Mouse (Mus musculus): ENCODE measurements around the gene Ccdc113. TPM values are rescaled to one million over a fixed set of nuclear protein-coding genes. Genes with fewer than 3 reads are reported as not detected.

Gene Ccdc113
- polyA plus RNA-seq (2015; fragmentation: Nextera tagmentation; extraction: Ambion mirVana), result 0.21 and 0.74 TPM in 2 replicates

- 5% methylated on average over 33 of the region's 33 CpGs for WGBS
Measured at GRCm38 (mm10) chr8:95533584-95534387, at the start of gene Ccdc113. TSS of gene Ccdc113 (plus strand) at chr8:95534085.

GRCm38 (mm10) chr8:95487800-95488697 lies 45.8 kb upstream of the Ccdc113 start:
- Histone ChIP-seq H3K4me2 (peak overlapping the region; percentile 93), H3K27me3 (no peaks in the 10 kb centered on the region), H3K9me3 (no peaks in the 10 kb centered on the region), H3K9ac (peak overlapping the region; percentile 97), H3K36me3 (peaks cover 37% of the 10 kb centered on the region), H3K4me3 (peak overlapping the region; percentile 93), H3K27ac (no peak overlapping the region), H3K4me1 (peaks cover 11% of the 10 kb centered on the region)
- peak; percentile 17; the same call in 1 of the 2 replicates for ATAC-seq (ENCODE audit: insufficient number of reproducible peaks, insufficient read depth, low FRiP score, low TSS enrichment, low read depth)
- WGBS, result under 1% methylated on average over 75 of the region's 95 CpGs

More at GRCm38 (mm10) chr8:95533584-95534387, at the start of gene Ccdc113:
- Histone ChIP-seq H3K9ac (peak within 1 kb of the TSS; percentile 62), H3K36me3 (no peaks in the 10 kb centered on the region), H3K4me2 (peak within 1 kb of the TSS; percentile 78), H3K27ac (no peak within 1 kb of the TSS), H3K4me3 (peak within 1 kb of the TSS; percentile 48), H3K9me3 (no peaks in the 10 kb centered on the region), H3K4me1 (peaks cover 8% of the 10 kb centered on the region; the same call in 1 of the 2 replicates), H3K27me3 (peaks cover 7% of the 10 kb centered on the region; the same call in 1 of the 2 replicates)
- ATAC-seq (ENCODE audit: insufficient number of reproducible peaks, insufficient read depth, low FRiP score, low TSS enrichment, low read depth), result peak; percentile 64; the same call in 1 of the 2 replicates

- under 1% methylated on average over 32 of the region's 42 CpGs for WGBS
- peak; percentile 86 for ATAC-seq (ENCODE audit: insufficient number of reproducible peaks, insufficient read depth, low FRiP score, low TSS enrichment, low read depth)
Measured at GRCm38 (mm10) chr8:95488698-95489332, 45.1 kb upstream of the Ccdc113 start.

GRCm38 (mm10) chr8:95490006-95490405 lies 43.9 kb upstream of the Ccdc113 start, which contains the start of gene Csnk2a2:
TSS of gene Csnk2a2 (minus strand) at chr8:95490039.
- whole genome bisulfite sequencing, result 86% methylated on average over 5 of the region's 5 CpGs
- Histone ChIP-seq H3K27ac (no peak within 1 kb of the TSS), H3K9me3 (no peaks in the 10 kb centered on the region), H3K4me2 (peak within 1 kb of the TSS; percentile 93), H3K9ac (peak within 1 kb of the TSS; percentile 97), H3K36me3 (peaks cover 18% of the 10 kb centered on the region), H3K4me1 (peaks cover 11% of the 10 kb centered on the region), H3K4me3 (peak within 1 kb of the TSS; percentile 93), H3K27me3 (no peaks in the 10 kb centered on the region)
- ATAC-seq (ENCODE audit: insufficient number of reproducible peaks, insufficient read depth, low FRiP score, low TSS enrichment, low read depth), result no peak

More at GRCm38 (mm10) chr8:95488698-95489332, 45.1 kb upstream of the Ccdc113 start:
- Histone ChIP-seq H3K4me3 (peak overlapping the region; percentile 93), H3K4me1 (peaks cover 11% of the 10 kb centered on the region), H3K36me3 (peaks cover 30% of the 10 kb centered on the region), H3K27me3 (no peaks in the 10 kb centered on the region), H3K9me3 (no peaks in the 10 kb centered on the region), H3K4me2 (peak overlapping the region; percentile 93), H3K27ac (no peak overlapping the region), H3K9ac (peak overlapping the region; percentile 97)

- H3K4me2 ChIP-seq, result no peak overlapping the region
- no peaks in the 10 kb centered on the region for H3K27me3 ChIP-seq
- no peaks in the 10 kb centered on the region for H3K36me3 ChIP-seq
- 68% methylated on average over 4 of the region's 4 CpGs for WGBS
- no peak overlapping the region for H3K9ac ChIP-seq
- peaks cover 9% of the 10 kb centered on the region for H3K4me1 ChIP-seq
- ATAC-seq (ENCODE audit: insufficient number of reproducible peaks, insufficient read depth, low FRiP score, low TSS enrichment, low read depth), result no peak
- no peak overlapping the region for H3K4me3 ChIP-seq
- no peaks in the 10 kb centered on the region for H3K9me3 ChIP-seq
- H3K27ac ChIP-seq, result no peak overlapping the region
Measured at GRCm38 (mm10) chr8:95492057-95492456, 41.8 kb upstream of the Ccdc113 start.

GRCm38 (mm10) chr8:95495444-95495843 lies 38.4 kb upstream of the Ccdc113 start:
- Histone ChIP-seq H3K9me3 (no peaks in the 10 kb centered on the region), H3K4me2 (no peak overlapping the region), H3K4me1 (no peaks in the 10 kb centered on the region), H3K27ac (no peak overlapping the region), H3K36me3 (no peaks in the 10 kb centered on the region), H3K27me3 (no peaks in the 10 kb centered on the region), H3K4me3 (no peak overlapping the region), H3K9ac (no peak overlapping the region)
- WGBS, result 79% methylated on average over 6 of the region's 6 CpGs
- no peak for ATAC-seq (ENCODE audit: insufficient number of reproducible peaks, insufficient read depth, low FRiP score, low TSS enrichment, low read depth)

- H3K27ac ChIP-seq, result no peak overlapping the region
- no peak overlapping the region for H3K4me2 ChIP-seq
- WGBS, result 48% methylated on average over 3 of the region's 3 CpGs
- no peak overlapping the region for H3K4me3 ChIP-seq
- ATAC-seq (ENCODE audit: insufficient number of reproducible peaks, insufficient read depth, low FRiP score, low TSS enrichment, low read depth), result no peak
- H3K4me1 ChIP-seq, result no peaks in the 10 kb centered on the region
- H3K36me3 ChIP-seq, result no peaks in the 10 kb centered on the region
- no peak overlapping the region for H3K9ac ChIP-seq
- no peaks in the 10 kb centered on the region for H3K27me3 ChIP-seq
- H3K9me3 ChIP-seq, result no peaks in the 10 kb centered on the region
Measured at GRCm38 (mm10) chr8:95496420-95496819, 37.5 kb upstream of the Ccdc113 start.

GRCm38 (mm10) chr8:95497821-95498220 lies 36.1 kb upstream of the Ccdc113 start:
- Histone ChIP-seq H3K4me2 (no peak overlapping the region), H3K36me3 (no peaks in the 10 kb centered on the region), H3K27ac (no peak overlapping the region), H3K9ac (no peak overlapping the region), H3K4me3 (no peak overlapping the region), H3K9me3 (no peaks in the 10 kb centered on the region), H3K4me1 (no peaks in the 10 kb centered on the region), H3K27me3 (no peaks in the 10 kb centered on the region)
- 78% methylated on average over 3 of the region's 3 CpGs for WGBS
- ATAC-seq (ENCODE audit: insufficient number of reproducible peaks, insufficient read depth, low FRiP score, low TSS enrichment, low read depth), result no peak

- Histone ChIP-seq H3K4me3 (no peak overlapping the region), H3K9me3 (no peaks in the 10 kb centered on the region), H3K27ac (no peak overlapping the region), H3K4me1 (no peaks in the 10 kb centered on the region), H3K36me3 (no peaks in the 10 kb centered on the region), H3K4me2 (no peak overlapping the region), H3K27me3 (no peaks in the 10 kb centered on the region), H3K9ac (no peak overlapping the region)
- no peak for ATAC-seq (ENCODE audit: insufficient number of reproducible peaks, insufficient read depth, low FRiP score, low TSS enrichment, low read depth)
- WGBS, result 67% methylated on average over 4 of the region's 4 CpGs
Measured at GRCm38 (mm10) chr8:95499266-95500064, 34.4 kb upstream of the Ccdc113 start.

- Histone ChIP-seq H3K27ac (no peak overlapping the region), H3K4me1 (no peaks in the 10 kb centered on the region), H3K27me3 (no peaks in the 10 kb centered on the region), H3K4me2 (no peak overlapping the region), H3K4me3 (no peak overlapping the region), H3K9ac (no peak overlapping the region), H3K9me3 (no peaks in the 10 kb centered on the region), H3K36me3 (no peaks in the 10 kb centered on the region)
- no peak for ATAC-seq (ENCODE audit: insufficient number of reproducible peaks, insufficient read depth, low FRiP score, low TSS enrichment, low read depth)
- 96% methylated on average over 5 of the region's 5 CpGs for WGBS
Measured at GRCm38 (mm10) chr8:95500436-95500835, 33.4 kb upstream of the Ccdc113 start.
